Mouse (Mus musculus) A20 (cell line): ENCODE measurements around the gene Gm21970.
A peak's percentile ranks its signal among the peaks of the same experiment; 100 is the strongest.

ENCODE experiments used
- DNase-seq: peaks from one replicate; pipeline ENCODE4 v3.0.0-alpha.2; 2011; ENCODE audit warnings: low read depth, low spot score

Gm21970 gene

GRCm38 (mm10) chr16:91372577-91373472 is 18.7 kb upstream of the Gm21970 start, which contains the start of gene Ifnar2:
Ifnar2 (plus strand) TSS chr16:91372783.
- peak; percentile 86 for DNase-seq

- DNase-seq, result no peak
These were observed 17.9 kb upstream of the Gm21970 start for GRCm38 (mm10) chr16:91373473-91374252.

GRCm38 (mm10) chr16:91374253-91374634 is 17.3 kb upstream of the Gm21970 start:
- no peak for DNase-seq

- DNase-seq, result no peak
These were observed 14.8 kb upstream of the Gm21970 start for GRCm38 (mm10) chr16:91376701-91377100.

GRCm38 (mm10) chr16:91378431-91378986 is 13.0 kb upstream of the Gm21970 start:
- no peak for DNase-seq

GRCm38 (mm10) chr16:91378991-91379390 is 12.5 kb upstream of the Gm21970 start:
- no peak for DNase-seq

- no peak for DNase-seq
These were observed 12.1 kb upstream of the Gm21970 start for GRCm38 (mm10) chr16:91379412-91379811.

- DNase-seq, result no peak
These were observed 11.4 kb upstream of the Gm21970 start for GRCm38 (mm10) chr16:91380151-91380550.

GRCm38 (mm10) chr16:91381606-91382005 is 9.9 kb upstream of the Gm21970 start:
- DNase-seq, result no peak

- no peak for DNase-seq
These were observed 9.2 kb upstream of the Gm21970 start for GRCm38 (mm10) chr16:91382261-91382790.

- DNase-seq, result no peak
These were observed 7.3 kb upstream of the Gm21970 start for GRCm38 (mm10) chr16:91384221-91384620.

- DNase-seq, result no peak
These were observed 5.9 kb upstream of the Gm21970 start for GRCm38 (mm10) chr16:91385621-91386020.

- no peak for DNase-seq
These were observed 5.0 kb upstream of the Gm21970 start for GRCm38 (mm10) chr16:91386419-91387120.

GRCm38 (mm10) chr16:91387121-91387486 is 4.4 kb upstream of the Gm21970 start:
- no peak for DNase-seq

GRCm38 (mm10) chr16:91390100-91390499 is 1.4 kb upstream of the Gm21970 start:
- DNase-seq, result peak; percentile 68

- DNase-seq, result no peak
These were observed 3.4 kb downstream of the Gm21970 start for GRCm38 (mm10) chr16:91394826-91395410.

- no peak for DNase-seq
These were observed 4.3 kb downstream of the Gm21970 start for GRCm38 (mm10) chr16:91395633-91396392.

- DNase-seq, result no peak
These were observed 5.5 kb downstream of the Gm21970 start for GRCm38 (mm10) chr16:91396844-91397537.

- no peak for DNase-seq
These were observed 6.5 kb downstream of the Gm21970 start for GRCm38 (mm10) chr16:91398030-91398429.

- peak; percentile 31 for DNase-seq
These were observed 7.4 kb downstream of the Gm21970 start for GRCm38 (mm10) chr16:91398944-91399343.
